Mouse (Mus musculus) monocyte, adult 5-6 weeks (primary cell): Measurements from ENCODE around the gene Prep. TPM values are rescaled to one million over a fixed set of nuclear protein-coding genes. Genes with fewer than 3 reads are reported as not detected.

ENCODE experiments used
- ATAC-seq: fragments of 153-309, 156-312 bp; replicated peaks from 2 replicates; pipeline ENCODE4 v1.8.0; 2017; ENCODE audit warnings: mild to moderate bottlenecking; ENCODE audit not compliant: low TSS enrichment, insufficient number of reproducible peaks, severe bottlenecking, poor library complexity, low FRiP score
- total RNA-seq: library from RNA; stranded (forward); fragments of 200-1000, 200-491, 200-594 nt; gene quantifications from 3 replicates; pipeline ENCODE4 v1.2.3, GENCODE M21; 2017

Gene Prep
- total RNA-seq, 1 experiment from 2014 or later = 8.3 TPM

DNA sequence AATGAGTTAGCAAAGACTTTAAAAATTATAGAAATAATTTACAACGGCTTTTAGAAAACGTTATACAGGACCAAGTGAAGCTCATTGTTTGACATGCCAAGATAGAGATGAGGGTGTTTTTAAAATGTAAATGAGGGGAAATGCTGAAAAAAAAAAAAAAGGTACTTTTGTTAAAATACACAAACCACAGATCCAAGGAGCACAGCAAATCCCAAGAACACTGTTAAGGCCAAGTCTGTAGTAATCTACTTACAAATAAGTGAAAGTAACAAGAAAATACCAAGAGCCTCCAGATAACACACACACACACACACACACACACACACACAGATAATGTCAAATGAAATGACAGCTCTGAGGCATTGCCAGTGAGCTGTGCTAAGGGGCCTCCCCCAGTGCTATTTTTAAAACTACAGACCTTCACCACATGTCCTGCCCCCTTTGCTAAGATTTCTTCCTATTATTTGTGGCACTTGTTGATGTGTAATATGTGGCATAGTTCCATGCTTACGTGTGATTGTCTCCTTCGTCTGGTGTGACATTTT lies 37.6 kb downstream of the Prep start:
- no peak for ATAC-seq

DNA sequence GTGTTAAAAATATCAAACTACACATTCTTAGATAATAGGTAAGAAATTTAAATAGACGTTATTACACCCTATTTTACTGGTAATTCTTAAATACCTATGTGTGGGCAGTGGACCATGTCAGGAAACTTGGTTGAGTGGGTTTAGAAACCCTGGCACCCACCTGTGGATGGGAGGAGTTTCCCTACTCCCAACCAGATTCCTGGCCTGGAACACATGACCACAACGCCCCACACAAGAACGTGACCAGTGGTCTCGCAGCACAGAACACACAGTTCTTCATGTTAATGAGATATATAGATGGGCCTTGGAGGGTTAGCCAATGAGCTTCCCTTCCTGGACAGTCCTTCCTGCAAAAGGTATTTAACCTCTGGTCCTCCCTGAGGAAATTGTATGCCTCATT lies 39.5 kb downstream of the Prep start:
- ATAC-seq = no peak

DNA sequence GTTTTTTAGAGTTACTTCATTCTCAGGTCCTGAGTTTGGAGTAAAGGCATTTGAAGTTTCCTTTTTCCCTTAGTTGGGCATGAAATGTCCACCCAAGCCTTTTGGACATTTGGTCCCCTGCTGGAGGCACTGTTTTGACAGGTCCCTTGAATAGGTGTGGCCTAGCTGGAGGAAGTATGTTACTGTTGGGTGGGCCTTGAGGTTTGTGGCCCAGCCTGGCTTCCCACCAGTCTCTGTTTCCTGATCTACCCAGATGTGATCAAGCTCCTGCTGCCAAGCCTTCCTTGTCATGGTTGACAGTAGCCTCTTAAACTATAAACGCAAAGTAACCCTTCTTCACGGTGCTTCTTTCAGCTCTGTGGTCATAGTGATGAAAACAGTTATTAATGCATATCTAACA lies 40.3 kb downstream of the Prep start:
- ATAC-seq = no peak

DNA sequence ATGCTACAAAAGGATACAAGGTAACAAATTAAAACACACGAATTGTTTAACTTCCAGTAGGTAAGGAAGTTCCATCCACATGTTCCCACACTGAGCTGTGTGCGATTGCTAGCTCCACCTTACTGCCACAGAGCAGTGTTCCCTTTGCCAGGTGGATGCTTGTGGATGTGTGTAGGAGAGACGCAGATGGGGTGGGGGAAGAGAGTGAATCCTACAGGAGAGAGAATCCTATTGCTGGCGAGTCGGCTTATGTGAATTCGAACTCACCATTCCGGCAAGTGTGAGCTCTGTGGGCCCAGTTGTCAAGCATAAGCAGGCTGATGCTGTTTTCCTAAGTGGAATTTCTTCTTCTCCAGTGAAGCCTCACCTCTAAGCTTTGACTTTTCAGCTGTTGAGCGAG lies 42.0 kb downstream of the Prep start:
- no peak for ATAC-seq

DNA sequence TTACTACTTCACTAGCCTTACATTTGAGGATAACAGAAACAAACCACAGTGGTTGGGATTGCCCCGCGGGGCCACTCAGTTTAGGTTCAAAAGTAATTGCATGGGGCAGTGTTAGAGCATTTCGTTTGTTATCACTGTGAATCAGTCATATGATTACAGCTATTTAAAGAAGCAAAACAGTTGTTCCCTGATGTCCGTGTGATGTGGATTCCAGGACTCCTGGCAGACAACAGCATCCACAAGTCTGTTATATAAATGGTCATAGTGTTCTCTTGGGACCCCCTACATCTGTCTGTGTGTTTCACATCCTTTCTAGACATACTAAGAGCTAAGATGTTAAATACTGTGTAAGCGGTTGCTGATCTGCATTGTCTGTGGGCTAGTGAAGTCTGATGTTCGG lies 43.0 kb downstream of the Prep start:
- no peak for ATAC-seq

DNA sequence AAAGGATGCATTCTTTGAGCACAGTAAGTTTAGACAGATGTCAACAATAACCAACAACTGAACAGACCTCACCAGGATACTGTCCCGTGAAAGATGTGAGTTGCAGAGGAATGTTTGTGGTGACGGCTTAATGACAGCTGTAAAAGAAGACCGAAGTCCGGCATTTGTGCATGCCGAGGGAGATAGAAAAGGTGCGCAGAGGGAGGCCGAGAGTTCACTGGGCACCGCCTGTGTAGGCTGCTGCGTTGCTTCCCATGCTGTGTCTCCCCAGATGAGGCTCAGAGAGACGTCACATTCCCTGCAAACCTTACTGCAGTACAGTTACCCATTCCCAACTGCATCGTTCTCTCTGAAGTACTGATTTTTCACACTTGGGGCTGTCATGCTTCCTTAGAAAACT lies 45.9 kb downstream of the Prep start:
- ATAC-seq = no peak

DNA sequence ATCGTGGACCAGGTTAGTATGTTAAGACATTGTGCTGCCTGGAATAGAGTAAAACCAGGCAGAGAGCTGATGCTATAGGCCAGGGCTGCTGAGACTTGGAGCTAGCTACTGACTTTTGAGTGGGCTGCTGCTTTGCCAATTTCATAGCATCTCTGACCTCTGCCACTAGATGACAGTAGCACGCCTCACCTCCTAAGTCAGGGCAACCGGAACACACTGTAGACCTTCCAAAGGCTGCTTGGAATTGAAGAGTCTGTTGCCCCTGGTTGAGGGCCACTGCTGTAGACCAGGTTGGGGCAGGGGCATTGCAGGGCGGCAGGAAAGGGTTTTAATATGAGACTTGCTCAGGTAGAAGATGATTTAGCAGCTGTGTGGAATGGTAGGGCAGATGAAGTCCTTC lies 47.5 kb downstream of the Prep start:
- no peak for ATAC-seq

DNA sequence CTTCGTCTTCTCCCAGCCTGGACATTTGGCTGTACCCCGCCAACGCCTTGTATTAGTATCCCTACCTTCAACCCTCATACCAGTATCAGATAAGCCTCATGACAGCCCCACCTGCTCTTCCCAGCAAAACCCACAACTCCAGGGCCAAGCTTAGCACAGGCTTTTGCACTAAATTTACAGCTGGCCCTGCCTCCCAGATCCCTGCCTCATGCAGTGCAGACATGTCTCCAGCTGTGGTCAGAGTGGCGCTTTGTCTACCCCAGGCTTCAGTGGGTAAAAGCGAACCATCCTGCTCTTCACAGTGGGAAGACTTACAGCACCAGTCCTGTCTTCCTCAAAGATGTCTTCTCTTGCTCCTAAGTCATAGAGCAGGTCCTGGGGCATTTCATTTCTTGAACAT lies 49.8 kb downstream of the Prep start:
- no peak for ATAC-seq

DNA sequence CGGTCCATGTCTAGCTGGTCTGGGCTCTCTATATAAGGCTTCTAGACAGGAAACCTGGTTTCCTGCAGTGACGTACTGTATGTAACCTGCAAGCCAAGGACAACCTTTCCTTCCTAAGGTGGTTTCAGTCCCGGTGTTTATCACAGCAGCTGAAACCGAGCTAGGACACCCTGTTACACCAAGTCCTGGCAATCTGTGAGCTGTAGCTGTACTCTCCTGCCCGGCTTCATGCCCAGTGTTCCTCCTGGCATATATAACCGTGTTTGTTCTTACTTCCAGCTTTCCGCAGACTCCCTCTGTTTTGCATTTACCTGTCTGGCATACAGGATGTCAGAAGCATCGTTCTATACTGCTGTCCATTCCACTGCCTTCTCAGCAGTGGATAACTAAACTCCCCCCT lies 51.4 kb downstream of the Prep start:
- no peak for ATAC-seq

DNA sequence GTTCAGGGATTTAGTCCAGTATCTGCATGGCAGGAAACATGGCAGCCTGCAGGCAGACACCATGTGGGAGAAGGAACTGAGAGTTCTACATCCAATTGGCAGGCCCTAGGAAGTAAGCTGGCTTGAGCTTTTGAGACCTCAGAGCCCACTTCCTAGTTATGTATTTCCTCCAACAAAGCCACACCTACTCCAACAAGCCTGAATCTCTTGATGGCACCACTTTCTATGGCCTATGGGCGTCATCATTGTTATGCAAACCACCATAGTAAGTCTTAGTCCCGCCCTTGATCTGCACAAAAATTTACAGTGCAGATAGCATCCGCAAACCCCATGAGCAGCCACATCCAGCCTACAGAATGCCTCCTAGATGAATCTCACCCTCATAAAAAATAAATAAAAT lies 54.6 kb downstream of the Prep start:
- ATAC-seq = no peak

DNA sequence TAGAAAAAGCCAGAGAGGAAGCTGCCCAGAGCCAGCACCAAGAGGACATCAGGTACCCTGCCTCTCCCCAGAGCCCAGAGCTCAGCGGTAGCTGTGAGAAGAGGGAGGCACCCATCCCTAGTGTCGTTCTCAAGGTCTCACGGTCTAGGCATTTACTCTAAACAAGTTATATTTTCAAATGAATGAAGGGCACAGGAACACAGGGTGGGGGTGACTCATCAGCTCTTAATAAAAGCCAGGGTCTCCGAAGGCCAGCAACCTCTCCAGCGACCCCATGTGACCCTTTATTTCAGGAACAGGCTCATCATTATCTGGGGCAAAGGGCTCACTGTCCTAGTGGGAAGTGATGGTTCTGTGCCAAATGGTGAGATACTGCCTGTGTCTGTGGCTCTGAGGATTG lies 55.5 kb downstream of the Prep start:
- no peak for ATAC-seq

DNA sequence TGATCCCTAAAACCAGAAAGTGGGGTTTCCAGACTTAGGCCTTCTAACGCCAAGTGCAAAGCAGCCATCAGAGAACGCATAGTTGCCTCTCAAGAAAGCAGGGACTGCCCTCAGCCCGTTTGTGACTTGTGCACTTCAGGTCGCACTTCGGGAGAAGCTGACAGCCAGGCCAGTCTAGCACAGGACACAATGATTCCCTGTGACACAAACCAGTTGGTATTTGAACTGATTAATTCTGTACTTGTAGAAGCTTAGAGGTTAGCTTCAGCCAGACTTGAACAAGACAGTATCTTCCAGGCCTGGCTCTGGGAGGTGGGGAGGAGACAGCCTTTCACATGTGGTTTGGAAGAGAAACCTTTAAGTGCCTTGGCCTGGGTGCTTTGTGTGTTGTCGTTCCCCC lies 56.0 kb downstream of the Prep start:
- ATAC-seq = no peak

DNA sequence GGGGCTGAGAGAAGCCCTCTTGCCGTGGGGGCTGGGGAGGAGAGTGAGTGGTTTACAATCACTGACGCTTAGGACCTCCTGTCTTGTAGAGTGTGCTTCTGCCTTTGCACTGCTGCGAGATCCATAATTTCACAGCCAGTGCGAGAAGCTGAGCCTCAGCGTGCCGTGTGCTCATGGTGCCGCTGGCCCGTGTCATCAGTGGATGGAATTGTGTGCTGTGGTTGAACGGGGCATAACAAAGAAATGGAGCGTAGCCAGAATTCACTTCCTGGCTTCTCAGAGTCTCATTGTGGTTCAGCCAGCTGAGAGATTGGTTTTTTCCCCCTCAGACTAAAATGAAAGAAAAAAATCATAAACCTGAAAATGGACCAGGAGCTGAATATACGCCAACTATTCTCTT lies 62.1 kb downstream of the Prep start:
- ATAC-seq = no peak

DNA sequence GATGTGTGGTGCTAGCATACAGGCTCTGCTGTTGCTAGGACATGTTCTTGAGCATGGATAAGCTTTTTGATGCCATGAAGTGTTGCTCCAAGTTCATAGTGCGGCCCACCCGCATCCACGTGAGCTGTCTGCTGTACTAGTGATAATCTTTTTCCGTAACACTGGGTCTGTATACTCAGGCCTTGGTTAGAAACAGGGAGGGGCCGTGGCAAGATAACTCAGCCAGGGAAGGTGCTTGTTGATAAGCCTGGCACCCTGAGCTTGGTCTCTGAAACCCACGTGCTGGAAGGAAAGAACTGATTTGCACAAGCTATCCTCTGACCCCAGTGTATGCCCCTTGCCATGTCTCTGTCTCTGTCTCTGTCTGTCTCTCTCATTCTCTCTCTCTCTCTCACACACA lies 63.0 kb downstream of the Prep start:
- no peak for ATAC-seq

DNA sequence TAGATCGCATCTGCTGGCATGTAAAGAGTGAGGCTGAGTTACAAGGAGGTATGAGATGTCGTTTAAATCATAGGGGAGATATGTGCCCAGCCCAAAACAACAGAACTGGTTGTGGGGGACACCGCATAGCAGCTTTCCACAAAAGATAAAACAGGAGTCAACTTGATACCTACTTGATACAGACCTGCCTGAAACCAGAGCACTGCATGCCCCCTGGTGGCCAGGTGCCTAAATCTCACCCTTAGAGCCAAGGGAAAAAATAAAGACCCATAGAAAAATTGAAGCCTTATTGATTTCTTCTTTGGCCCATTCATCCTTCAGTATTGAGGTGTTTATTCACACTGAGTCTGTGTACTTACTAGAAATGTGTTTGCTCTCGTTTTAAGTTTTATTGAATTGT lies 65.4 kb downstream of the Prep start:
- ATAC-seq = no peak

DNA sequence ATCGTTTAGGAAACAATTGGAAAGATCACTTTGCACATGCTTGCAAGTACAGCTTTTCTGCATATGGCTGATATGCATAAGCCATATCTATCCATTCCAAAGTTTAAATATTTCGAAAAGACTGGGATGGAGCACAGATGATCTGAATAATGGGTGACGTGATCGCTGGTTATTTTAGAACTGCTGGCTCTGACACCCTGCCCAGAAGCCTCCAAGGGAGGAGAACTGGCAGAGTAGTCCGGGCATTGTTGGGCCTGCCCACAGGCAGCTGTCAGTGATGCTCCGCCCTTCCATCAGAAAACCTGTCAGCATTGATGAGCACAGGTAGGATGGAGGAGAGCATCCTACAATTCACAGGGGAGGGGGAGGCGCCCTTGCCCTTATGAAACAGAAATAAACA lies 69.8 kb downstream of the Prep start:
- ATAC-seq = no peak

DNA sequence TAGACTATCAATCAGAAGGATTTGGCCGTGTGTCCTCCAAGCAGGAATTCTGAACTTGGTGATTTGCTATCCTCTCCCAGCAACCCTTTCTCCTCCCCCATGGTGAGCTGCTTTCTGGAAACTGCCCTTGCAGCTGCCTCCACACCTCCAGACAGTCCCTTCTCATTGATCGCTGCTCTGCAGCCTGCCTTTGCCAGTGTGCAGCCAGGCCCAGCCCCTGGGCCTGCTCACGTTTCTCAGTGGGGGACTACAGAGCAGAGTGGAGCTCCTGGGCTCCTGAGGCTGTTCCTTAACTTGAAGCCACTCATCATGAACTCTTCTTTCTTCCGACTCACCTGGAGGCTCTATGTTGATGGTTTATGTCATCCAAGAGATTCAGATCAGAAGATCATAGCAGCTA lies 72.9 kb downstream of the Prep start:
- ATAC-seq = no peak

DNA sequence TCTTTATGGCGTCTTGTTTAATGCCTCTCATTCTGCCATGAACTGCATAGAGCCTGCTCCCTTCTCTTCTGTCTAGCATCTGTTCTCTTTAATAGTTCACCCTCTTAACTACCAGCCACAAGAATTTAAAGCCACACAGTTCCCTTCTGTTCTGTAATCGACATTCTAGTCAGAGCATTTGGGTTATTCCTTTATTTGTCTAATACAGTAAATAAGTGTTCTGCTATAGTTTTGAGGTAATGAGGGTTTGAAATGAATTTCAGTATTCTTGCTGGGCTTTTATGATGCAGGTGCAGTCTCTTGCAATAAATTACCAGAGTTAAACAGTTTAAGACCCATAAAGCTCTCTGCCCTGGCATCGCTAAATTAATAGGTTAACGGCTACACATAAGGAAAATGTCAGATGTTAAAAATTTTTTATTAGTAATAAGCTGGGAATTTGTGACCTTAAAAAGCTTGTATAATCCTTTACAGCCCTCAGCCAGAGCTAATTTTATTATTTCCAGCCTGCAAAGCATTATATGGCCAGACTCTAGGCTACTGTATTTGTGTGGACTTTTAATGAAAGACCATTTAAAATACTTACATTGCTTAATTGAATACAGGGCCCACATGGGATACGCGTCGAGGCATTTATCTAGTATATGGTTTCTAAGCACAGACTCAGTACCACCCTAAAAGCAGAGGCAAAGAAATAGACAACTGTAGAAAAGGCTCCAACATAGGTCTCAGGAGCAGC lies 73.6 kb downstream of the Prep start:
- ATAC-seq = no peak

DNA sequence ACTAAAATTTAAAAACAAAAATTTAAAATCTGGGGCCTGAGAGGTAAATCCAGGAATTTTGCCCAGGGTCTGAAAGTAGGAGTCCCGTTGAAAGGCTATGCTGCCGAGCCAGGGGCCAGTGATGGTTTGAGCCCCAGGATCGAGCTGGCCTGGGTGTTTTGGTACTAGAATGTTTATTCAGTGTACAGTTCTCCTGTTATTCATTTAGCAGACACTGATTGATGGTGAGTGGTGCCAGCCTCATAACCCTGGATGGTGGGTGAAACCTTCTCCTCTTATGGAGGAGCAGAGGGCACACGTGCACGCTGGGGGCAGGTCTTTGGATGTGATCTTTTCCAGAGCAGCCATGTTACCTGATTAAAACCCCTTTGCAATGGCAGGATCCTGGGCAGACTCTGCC lies 75.4 kb downstream of the Prep start:
- ATAC-seq = no peak

DNA sequence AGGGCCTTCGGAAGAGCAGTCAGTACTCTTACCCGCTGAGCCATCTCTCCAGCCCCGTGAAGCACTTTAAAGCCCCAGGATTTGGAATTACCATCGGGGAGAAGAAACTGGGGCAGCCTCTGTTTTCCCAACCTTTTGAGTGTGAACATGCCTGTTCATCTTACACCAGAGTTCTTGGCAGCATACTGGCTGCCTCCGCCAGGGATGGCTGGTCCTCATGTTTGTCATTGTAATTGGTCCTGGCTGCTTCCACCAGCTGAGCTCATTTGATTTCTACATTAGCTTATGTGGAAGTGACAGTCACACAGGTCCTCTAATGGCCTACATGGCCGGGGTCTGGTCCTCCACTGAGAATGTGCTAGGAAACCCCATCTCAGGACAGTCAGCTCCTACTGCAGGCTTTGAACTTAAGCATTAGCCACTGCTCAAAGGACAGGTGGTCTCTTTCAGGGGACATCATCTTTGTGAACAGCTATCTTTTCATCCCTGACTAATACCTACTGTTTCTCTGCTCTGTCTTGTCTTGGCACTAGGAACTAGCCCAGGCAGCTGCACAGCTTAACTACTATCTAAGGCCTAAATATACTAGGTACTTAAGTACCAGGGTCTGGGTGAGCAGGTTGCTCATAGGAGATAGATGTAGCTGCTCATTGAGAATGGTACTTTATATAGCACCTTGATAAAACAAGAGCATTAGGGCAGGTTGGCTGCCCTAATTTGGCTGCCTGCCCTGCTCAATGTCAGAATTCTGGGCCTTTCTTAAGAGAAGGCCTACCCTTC lies 77.2 kb downstream of the Prep start:
- ATAC-seq = no peak
